Mouse (Mus musculus) forebrain, embryonic 15.5 days (tissue): ENCODE data around the gene Kdm4c. TPM values are rescaled to one million over a fixed set of nuclear protein-coding genes. Genes with fewer than 3 reads are reported as not detected.
A peak's percentile ranks its signal among the peaks of the same experiment; 100 is the strongest.
"Not testable (repeated sequence)": the region's sequence is repeated elsewhere in the genome, so short reads cannot be mapped to it uniquely, and the experiment has no call there.

Experiments used
- ATAC-seq: fragments of 200-750 bp; cut with Nextera tagmentation; replicated peaks from 2 replicates; pipeline ENCODE4 v1.8.0; 2017; ENCODE audit warnings: mild to moderate bottlenecking, moderate TSS enrichment, moderate library complexity
- H3K27ac ChIP-seq: fragments of 300-500 bp; sonication (generic); replicated peaks from 2 replicates; pipeline ENCODE4 v1.5.1; 2015; ENCODE audit warnings: mild to moderate bottlenecking, inconsistent platforms
- H3K27me3 ChIP-seq: fragments of 300-500 bp; sonication (generic); 2 replicates; pipeline ENCODE4 v1.6.1; 2015; ENCODE audit warnings: inconsistent platforms
- H3K36me3 ChIP-seq: fragments of 300-500 bp; sonication (generic); 2 replicates; pipeline ENCODE4 v1.6.1; 2015; ENCODE audit warnings: mild to moderate bottlenecking, inconsistent platforms
- H3K4me1 ChIP-seq: fragments of 300-500 bp; sonication (generic); 2 replicates; pipeline ENCODE4 v1.6.1; 2015; ENCODE audit warnings: inconsistent platforms
- H3K4me2 ChIP-seq: fragments of 300-500 bp; sonication (generic); replicated peaks from 2 replicates; pipeline ENCODE4 v1.6.1; 2015; ENCODE audit warnings: mild to moderate bottlenecking, inconsistent platforms
- H3K4me3 ChIP-seq: fragments of 300-500 bp; sonication (generic); 2 replicates; pipeline ENCODE4 v1.5.1; 2015; ENCODE audit warnings: mild to moderate bottlenecking, inconsistent platforms
- H3K9ac ChIP-seq: fragments of 300-500 bp; sonication (generic); replicated peaks from 2 replicates; pipeline ENCODE4 v1.6.1; 2015; ENCODE audit warnings: mild to moderate bottlenecking, inconsistent platforms
- H3K9me3 ChIP-seq: fragments of 300-500 bp; sonication (generic); 2 replicates; pipeline ENCODE4 v1.6.1; 2016; ENCODE audit warnings: inconsistent platforms
- WGBS: fragments of 180-500 bp; shearing (Covaris S2); methylation state at CpG from one replicate; pipeline ENCODE4 v1.1.7; 2015; ENCODE audit warnings: mixed read lengths; 5-methylcytosine and 5-hydroxymethylcytosine counted together
- polyA plus RNA-seq: library from polyadenylated mRNA; unstranded; fragments of >200 nt; fragmentation: Nextera tagmentation; extraction: Ambion mirVana; gene quantifications from 2 replicates; pipeline ENCODE4 v1.2.1, GENCODE M21; 2015

Gene Kdm4c
- polyA plus RNA-seq, 1 experiment from 2014 or later: 18.3 TPM

GRCm38 (mm10) chr4:74357479-74357878 lies 115.2 kb downstream of the Kdm4c start:
- 96% methylated on average over 4 of the region's 4 CpGs for WGBS
- no peak overlapping the region for H3K4me2 ChIP-seq

GRCm38 (mm10) chr4:74360274-74360673 lies 118.0 kb downstream of the Kdm4c start:
- H3K4me3 ChIP-seq: no peak overlapping the region
- H3K9ac ChIP-seq: no peak overlapping the region
- H3K27ac ChIP-seq: no peak overlapping the region
- no peak overlapping the region for H3K4me2 ChIP-seq
- no peak for ATAC-seq
- H3K4me1 ChIP-seq: no peaks in the 10 kb centered on the region
- no peaks in the 10 kb centered on the region for H3K9me3 ChIP-seq
- WGBS: 95% methylated on average over 3 of the region's 3 CpGs
- no peaks in the 10 kb centered on the region for H3K27me3 ChIP-seq
- H3K36me3 ChIP-seq: peaks cover 25% of the 10 kb centered on the region

More at GRCm38 (mm10) chr4:74357479-74357878, 115.2 kb downstream of the Kdm4c start:
- Histone ChIP-seq H3K9ac (no peak overlapping the region), H3K4me3 (no peak overlapping the region), H3K4me1 (no peaks in the 10 kb centered on the region), H3K27ac (no peak overlapping the region), H3K36me3 (peaks cover 27% of the 10 kb centered on the region), H3K27me3 (no peaks in the 10 kb centered on the region), H3K9me3 (no peaks in the 10 kb centered on the region)
- no peak for ATAC-seq

GRCm38 (mm10) chr4:74386583-74386982 lies 144.3 kb downstream of the Kdm4c start:
- no peaks in the 10 kb centered on the region for H3K27me3 ChIP-seq
- WGBS: 81% methylated on average over 4 of the region's 4 CpGs
- no peak for ATAC-seq
- no peak overlapping the region for H3K27ac ChIP-seq
- H3K9me3 ChIP-seq: no peaks in the 10 kb centered on the region
- H3K4me2 ChIP-seq: no peak overlapping the region
- no peak overlapping the region for H3K4me3 ChIP-seq
- H3K4me1 ChIP-seq: no peaks in the 10 kb centered on the region
- no peak overlapping the region for H3K9ac ChIP-seq
- peaks cover 9% of the 10 kb centered on the region for H3K36me3 ChIP-seq

- H3K4me1 ChIP-seq: no peaks in the 10 kb centered on the region
- ATAC-seq: no peak
- no peak overlapping the region for H3K4me2 ChIP-seq
- no peak overlapping the region for H3K9ac ChIP-seq
- no peak overlapping the region for H3K4me3 ChIP-seq
- no peaks in the 10 kb centered on the region for H3K27me3 ChIP-seq
- peaks cover 27% of the 10 kb centered on the region for H3K36me3 ChIP-seq
- H3K27ac ChIP-seq: no peak overlapping the region
- 90% methylated on average over 2 of the region's 2 CpGs for WGBS
- no peaks in the 10 kb centered on the region for H3K9me3 ChIP-seq
Observed at GRCm38 (mm10) chr4:74393162-74393561, 150.9 kb downstream of the Kdm4c start.

GRCm38 (mm10) chr4:74396562-74396961 lies 154.3 kb downstream of the Kdm4c start:
- Histone ChIP-seq H3K9me3 (no peaks in the 10 kb centered on the region), H3K9ac (no peak overlapping the region), H3K27me3 (no peaks in the 10 kb centered on the region), H3K27ac (no peak overlapping the region), H3K4me3 (no peak overlapping the region), H3K36me3 (peaks cover 31% of the 10 kb centered on the region), H3K4me2 (no peak overlapping the region), H3K4me1 (no peaks in the 10 kb centered on the region)
- no peak for ATAC-seq
- WGBS: 96% methylated on average over 5 of the region's 5 CpGs

GRCm38 (mm10) chr4:74401617-74402313 lies 159.5 kb downstream of the Kdm4c start:
- peak; percentile 74 for ATAC-seq
- not testable (repeated sequence) for H3K27ac ChIP-seq

GRCm38 (mm10) chr4:74408731-74409130 lies 166.4 kb downstream of the Kdm4c start:
- no peaks in the 10 kb centered on the region for H3K27me3 ChIP-seq
- WGBS: 82% methylated on average over 1 of the region's 1 CpGs
- no peak for ATAC-seq

More at GRCm38 (mm10) chr4:74401617-74402313, 159.5 kb downstream of the Kdm4c start:
- not testable (repeated sequence) for H3K27me3 ChIP-seq, H3K4me2 ChIP-seq, H3K4me3 ChIP-seq, H3K9ac ChIP-seq, H3K9me3 ChIP-seq, H3K4me1 ChIP-seq
- H3K36me3 ChIP-seq: peaks cover 27% of the 10 kb centered on the region
- 54% methylated on average over 7 of the region's 7 CpGs for WGBS

GRCm38 (mm10) chr4:74419794-74420193 lies 177.5 kb downstream of the Kdm4c start:
- Histone ChIP-seq H3K27ac (no peak overlapping the region), H3K4me3 (no peak overlapping the region), H3K4me1 (no peaks in the 10 kb centered on the region), H3K4me2 (no peak overlapping the region), H3K9me3 (no peaks in the 10 kb centered on the region), H3K27me3 (no peaks in the 10 kb centered on the region), H3K9ac (no peak overlapping the region), H3K36me3 (no peaks in the 10 kb centered on the region)
- 84% methylated on average over 1 of the region's 1 CpGs for WGBS
- ATAC-seq: no peak

More at GRCm38 (mm10) chr4:74408731-74409130, 166.4 kb downstream of the Kdm4c start:
- Histone ChIP-seq H3K4me2 (no peak overlapping the region), H3K9ac (no peak overlapping the region), H3K27ac (no peak overlapping the region), H3K9me3 (no peaks in the 10 kb centered on the region), H3K4me3 (no peak overlapping the region), H3K4me1 (no peaks in the 10 kb centered on the region), H3K36me3 (peaks cover 11% of the 10 kb centered on the region)

Other genes with a start within 250 kb of the Kdm4c start
- 21.2 and 21.5 TPM in 2 replicates for gene Frmd3, start 229.1 kb upstream of the Kdm4c start, polyA plus RNA-seq